Mouse (Mus musculus) stomach, postnatal 0 days (tissue): ENCODE results near the gene Adamts16. TPM values are rescaled to one million over a fixed set of nuclear protein-coding genes. Genes with fewer than 3 reads are reported as not detected.

Source experiments
- ATAC-seq: fragments of 200-750 bp; cut with Nextera tagmentation; 2 replicates; pipeline ENCODE4 v1.8.0; 2017; ENCODE audit not compliant: low FRiP score, low TSS enrichment
- DNase-seq: peaks from one replicate; pipeline ENCODE4 v3.0.0-alpha.2; 2016; ENCODE audit warnings: low spot score
- H3K27ac ChIP-seq: fragments of 300-500 bp; sonication (generic); replicated peaks from 2 replicates; pipeline ENCODE4 v1.5.1; 2014; ENCODE audit warnings: mild to moderate bottlenecking, control low read depth
- H3K27me3 ChIP-seq: fragments of 300-500 bp; sonication (generic); 2 replicates; pipeline ENCODE4 v1.6.1; 2014; ENCODE audit warnings: low read length; ENCODE audit not compliant: control insufficient read depth, insufficient read depth
- H3K36me3 ChIP-seq: fragments of 300-500 bp; sonication (generic); 2 replicates; pipeline ENCODE4 v1.6.1; 2014; ENCODE audit warnings: low read length, mixed read lengths; ENCODE audit not compliant: control insufficient read depth, insufficient read depth
- H3K4me1 ChIP-seq: fragments of 300-500 bp; sonication (generic); replicated peaks from 2 replicates; pipeline ENCODE4 v1.6.1; 2014; ENCODE audit warnings: antibody characterized with exemption; ENCODE audit not compliant: control insufficient read depth, insufficient read depth
- H3K4me2 ChIP-seq: fragments of 300-500 bp; sonication (generic); replicated peaks from 2 replicates; pipeline ENCODE4 v1.6.1; 2014; ENCODE audit warnings: low read depth, mild to moderate bottlenecking, control low read depth, moderate library complexity
- H3K4me3 ChIP-seq: fragments of 300-500 bp; sonication (generic); 2 replicates; pipeline ENCODE4 v1.5.1; 2014; ENCODE audit warnings: low read depth, low read length, control low read depth
- H3K9ac ChIP-seq: fragments of 300-500 bp; sonication (generic); 2 replicates; pipeline ENCODE4 v1.6.1; 2014; ENCODE audit warnings: mild to moderate bottlenecking, low read length, control low read depth, mixed read lengths
- H3K9me3 ChIP-seq: fragments of 300-500 bp; sonication (generic); 2 replicates; pipeline ENCODE4 v1.6.1; 2016; ENCODE audit warnings: low read length; ENCODE audit not compliant: control insufficient read depth
- CTCF ChIP-seq: IDR thresholded peaks from 2 replicates; pipeline ENCODE4 v1.5.1; 2016; ENCODE audit warnings: antibody characterized with exemption, low read depth, mild to moderate bottlenecking, moderate library complexity
- EP300 ChIP-seq: optimal IDR thresholded peaks from 2 replicates; pipeline ENCODE3; 2016; ENCODE audit warnings: antibody characterized with exemption
- WGBS: fragments of 180-500 bp; shearing (Covaris S2); extraction: QIAGEN DNeasy Blood & Tissue Kit; methylation state at CpG from one replicate; pipeline ENCODE4 v1.1.7; 2014; 5-methylcytosine and 5-hydroxymethylcytosine counted together
- polyA plus RNA-seq: library from polyadenylated mRNA; unstranded; fragments of >200 nt; fragmentation: Nextera tagmentation; extraction: Ambion mirVana; gene quantifications from 2 replicates; pipeline ENCODE4 v1.2.1, GENCODE M21; 2015

The Adamts16 gene
- polyA plus RNA-seq, 1 experiment from 2014 or later, result 0.75 TPM

GRCm38 (mm10) chr13:70729996-70730395, 111.6 kb downstream of the Adamts16 start:
- H3K27ac ChIP-seq, result no peak overlapping the region
- 59% methylated on average over 5 of the region's 5 CpGs for WGBS
- no peak overlapping the region for H3K4me3 ChIP-seq
- H3K9me3 ChIP-seq, result no peaks in the 10 kb centered on the region
- no peaks in the 10 kb centered on the region for H3K27me3 ChIP-seq
- H3K36me3 ChIP-seq, result no peaks in the 10 kb centered on the region
- ATAC-seq (no peak), DNase-seq (no peak)
- TF ChIP-seq CTCF (no peak), EP300 (no peak)
- H3K9ac ChIP-seq, result no peak overlapping the region
- H3K4me2 ChIP-seq, result no peak overlapping the region
- no peaks in the 10 kb centered on the region for H3K4me1 ChIP-seq

GRCm38 (mm10) chr13:70726249-70726648, 115.4 kb downstream of the Adamts16 start:
- no peak overlapping the region for H3K4me3 ChIP-seq
- H3K9ac ChIP-seq, result no peak overlapping the region
- no peaks in the 10 kb centered on the region for H3K9me3 ChIP-seq
- H3K27me3 ChIP-seq, result no peaks in the 10 kb centered on the region
- ATAC-seq, result no peak
- H3K4me2 ChIP-seq, result no peak overlapping the region
- no peak overlapping the region for H3K27ac ChIP-seq
- TF ChIP-seq EP300, result no peak
- TF ChIP-seq CTCF, result no peak
- DNase-seq, result no peak
- no peaks in the 10 kb centered on the region for H3K36me3 ChIP-seq
- H3K4me1 ChIP-seq, result no peaks in the 10 kb centered on the region
- WGBS, result 54% methylated on average over 3 of the region's 3 CpGs

DNA sequence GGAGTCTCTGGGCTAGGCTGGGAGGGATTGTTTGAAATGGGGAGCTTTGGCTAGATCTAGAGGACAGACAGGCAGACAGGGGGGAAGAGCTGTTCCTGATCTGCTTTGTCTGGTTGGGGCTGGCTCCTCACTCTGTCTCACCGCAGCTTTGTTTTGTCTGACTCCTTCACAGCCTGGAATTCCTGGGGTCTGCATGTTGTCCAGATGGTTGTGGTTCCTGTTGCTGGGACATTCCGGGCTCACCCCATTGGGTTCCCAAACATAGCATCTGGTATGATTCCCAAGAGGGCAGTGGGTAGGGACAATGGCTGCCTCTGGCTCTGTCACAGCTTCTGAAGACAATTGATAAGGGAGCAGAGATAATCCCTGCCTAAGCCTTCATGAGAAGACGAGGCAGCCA, 117.0 kb downstream of the Adamts16 start:
- Histone ChIP-seq H3K4me2 (no peak overlapping the region), H3K27me3 (no peaks in the 10 kb centered on the region), H3K9ac (no peak overlapping the region), H3K27ac (no peak overlapping the region), H3K4me3 (no peak overlapping the region), H3K36me3 (no peaks in the 10 kb centered on the region), H3K9me3 (no peaks in the 10 kb centered on the region), H3K4me1 (no peaks in the 10 kb centered on the region)
- no peak for ATAC-seq
- WGBS, result 48% methylated on average over 3 of the region's 3 CpGs
- no peak for DNase-seq
- TF ChIP-seq CTCF, result no peak
- TF ChIP-seq EP300, result no peak

GRCm38 (mm10) chr13:70724108-70724622, 117.4 kb downstream of the Adamts16 start:
- no peak overlapping the region for H3K9ac ChIP-seq
- WGBS, result 49% methylated on average over 2 of the region's 2 CpGs
- no peaks in the 10 kb centered on the region for H3K4me1 ChIP-seq
- ATAC-seq (no peak), DNase-seq (no peak)
- no peak for TF ChIP-seq CTCF
- TF ChIP-seq EP300, result no peak
- H3K36me3 ChIP-seq, result no peaks in the 10 kb centered on the region
- no peak overlapping the region for H3K4me3 ChIP-seq
- no peak overlapping the region for H3K27ac ChIP-seq
- H3K27me3 ChIP-seq, result no peaks in the 10 kb centered on the region
- H3K4me2 ChIP-seq, result no peak overlapping the region
- no peaks in the 10 kb centered on the region for H3K9me3 ChIP-seq

- ATAC-seq, result no peak
These were observed 121.6 kb downstream of the Adamts16 start for GRCm38 (mm10) chr13:70719994-70720393.

DNA sequence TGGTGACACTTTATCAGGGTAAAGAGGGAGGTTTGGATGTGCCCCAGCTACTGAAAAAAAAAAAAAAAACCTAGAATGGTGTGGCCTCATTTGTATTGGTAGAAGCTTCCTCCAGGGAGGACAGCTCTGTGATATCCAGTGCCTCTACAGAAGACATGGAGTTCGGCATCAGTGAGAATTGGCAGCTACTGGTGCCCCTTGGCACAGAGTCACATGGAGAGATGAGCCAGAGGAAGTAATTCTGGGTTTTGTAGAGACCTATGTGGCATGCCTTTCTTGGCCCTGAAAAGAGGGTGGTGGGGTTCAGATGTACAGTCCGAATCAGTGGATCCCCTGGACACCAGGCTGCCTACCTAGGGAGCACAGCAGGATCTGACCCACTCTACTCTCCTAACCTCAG, 122.8 kb downstream of the Adamts16 start:
- WGBS, result 85% methylated on average over 2 of the region's 2 CpGs
- no peak for ATAC-seq
- Histone ChIP-seq H3K4me1 (no peaks in the 10 kb centered on the region), H3K9ac (no peak overlapping the region), H3K4me2 (no peak overlapping the region), H3K4me3 (no peak overlapping the region), H3K27me3 (no peaks in the 10 kb centered on the region), H3K27ac (no peak overlapping the region), H3K9me3 (no peaks in the 10 kb centered on the region), H3K36me3 (no peaks in the 10 kb centered on the region)
- TF ChIP-seq EP300 (no peak), CTCF (no peak)
- DNase-seq, result no peak

More at GRCm38 (mm10) chr13:70719994-70720393, 121.6 kb downstream of the Adamts16 start:
- Histone ChIP-seq H3K27me3 (no peaks in the 10 kb centered on the region), H3K36me3 (no peaks in the 10 kb centered on the region), H3K9ac (no peak overlapping the region), H3K4me1 (no peaks in the 10 kb centered on the region), H3K9me3 (no peaks in the 10 kb centered on the region), H3K4me2 (no peak overlapping the region), H3K4me3 (no peak overlapping the region), H3K27ac (no peak overlapping the region)
- DNase-seq, result no peak
- no peak for TF ChIP-seq EP300
- no peak for TF ChIP-seq CTCF
- 70% methylated on average over 1 of the region's 1 CpGs for WGBS
